Mouse (Mus musculus): ENCODE data around the gene Gfpt1.
"Not testable (repeated sequence)": the region's sequence is repeated elsewhere in the genome, so short reads cannot be mapped to it uniquely, and the experiment has no call there.

The Gfpt1 gene

DNA sequence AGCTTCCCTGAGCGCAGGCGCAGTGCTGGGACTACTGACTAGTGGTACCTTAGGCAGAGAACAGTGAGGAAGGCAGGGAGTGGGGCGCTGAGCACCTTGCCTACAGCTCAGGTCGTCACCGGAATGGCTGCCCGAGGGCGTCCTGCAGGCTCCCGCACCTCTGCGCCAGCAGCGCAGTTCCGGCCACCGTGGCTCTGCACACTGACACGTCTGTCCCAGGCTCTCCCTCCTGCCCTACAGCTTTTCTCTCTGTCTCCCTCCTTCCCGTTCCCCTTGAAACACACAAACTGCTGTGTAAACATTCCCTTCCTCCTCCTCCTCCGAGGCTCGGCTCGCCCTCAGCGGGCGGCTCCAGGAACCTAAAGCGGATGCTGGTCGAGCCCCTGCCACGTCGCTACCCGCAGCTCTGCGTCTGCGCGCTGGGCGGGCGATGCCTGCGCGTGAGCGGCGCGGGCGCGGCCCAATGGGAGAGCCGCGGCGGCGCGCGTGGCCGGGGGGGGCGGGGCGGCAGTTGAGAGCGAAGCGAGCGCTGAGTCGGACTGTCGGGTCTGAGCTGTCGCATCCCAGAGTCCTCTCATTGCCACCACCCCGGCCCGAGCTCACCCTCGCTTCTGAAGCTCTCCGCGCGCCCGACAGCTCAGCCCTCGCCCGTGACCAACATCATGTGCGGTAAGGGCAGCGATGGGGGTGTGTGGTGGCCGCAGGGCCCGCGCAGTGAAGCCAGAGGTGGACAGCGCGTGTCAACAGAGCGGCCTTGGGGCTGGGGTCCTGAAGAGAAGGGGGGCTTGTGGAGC, at the start of gene Gfpt1:
Gene Gfpt1 (plus strand): TSS at position 510 of the 794 bp plus-strand sequence.
- DNase-seq (ENCODE audit: low spot score) = peak; percentile 91

DNA sequence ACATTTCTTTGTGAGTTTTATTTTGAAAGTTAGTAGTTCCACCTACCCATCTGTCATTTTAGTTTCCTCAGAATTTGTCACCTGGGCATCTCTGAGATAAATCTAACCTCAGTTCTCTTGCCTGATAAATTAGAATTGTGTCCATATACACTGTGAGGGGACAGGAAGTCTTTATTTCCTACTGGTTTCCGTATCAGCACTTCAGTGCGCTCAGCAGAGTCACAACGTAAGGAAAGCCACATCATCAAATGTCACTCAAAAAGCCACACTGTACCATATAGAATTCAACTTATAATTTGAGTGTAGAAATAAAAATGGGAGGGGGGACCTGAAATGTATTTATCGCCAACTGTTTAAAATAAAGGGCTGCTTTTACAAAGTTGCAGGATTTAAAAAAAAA, 48.4 kb upstream of the Gfpt1 start:
- DNase-seq (ENCODE audit: low spot score) = no peak

DNA sequence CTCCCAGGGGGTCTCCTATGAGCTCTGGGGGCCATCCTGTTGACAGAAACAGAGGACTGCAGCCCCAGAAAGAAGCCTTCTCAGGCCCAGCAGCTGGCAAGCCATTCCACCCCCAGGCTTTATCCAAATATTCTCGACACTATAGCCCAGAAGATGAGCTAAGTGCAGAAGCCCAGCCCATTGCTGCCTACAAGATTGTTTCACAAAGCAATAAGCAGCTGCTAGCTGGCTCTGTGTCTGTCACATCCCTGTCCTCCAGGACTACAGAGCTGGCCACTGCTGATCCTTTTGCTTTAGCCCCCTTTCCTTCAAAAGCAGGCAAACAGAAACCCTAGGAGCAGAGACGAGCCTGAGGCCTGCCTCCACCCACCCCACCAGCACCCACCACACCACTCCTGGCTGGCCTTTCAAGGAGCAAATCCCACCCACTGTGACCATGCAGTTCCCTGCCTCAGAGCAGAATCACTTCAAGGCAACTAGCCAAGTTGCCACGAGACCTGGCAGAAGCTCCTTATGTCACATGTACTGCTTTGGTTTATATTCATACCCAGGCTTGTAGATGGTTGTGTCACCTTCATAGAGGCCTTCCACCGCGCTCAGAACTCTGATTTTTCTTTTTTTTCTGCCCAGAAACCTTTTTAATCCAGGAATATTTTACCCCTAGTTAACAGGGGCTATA, 45.9 kb upstream of the Gfpt1 start:
- DNase-seq (ENCODE audit: low spot score) = no peak

DNA sequence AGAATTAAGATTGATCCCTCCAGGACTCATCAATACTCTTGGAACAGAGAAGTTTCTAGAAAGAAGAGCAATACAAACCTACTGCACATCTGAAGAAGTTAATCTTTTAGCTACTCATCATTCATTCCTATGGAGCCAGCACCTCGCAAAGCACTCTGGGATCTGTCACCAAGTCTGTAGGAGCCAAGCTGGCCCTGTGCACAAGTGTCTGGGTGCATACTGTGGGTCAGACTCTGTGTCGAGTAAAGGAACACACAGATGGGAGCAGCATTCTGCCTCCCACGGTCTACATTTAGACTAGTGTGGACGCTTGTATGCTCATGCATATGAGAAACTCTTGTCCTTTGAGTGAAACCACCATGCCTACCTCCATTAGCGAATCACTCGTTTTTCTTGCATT, 45.3 kb upstream of the Gfpt1 start:
- DNase-seq (ENCODE audit: low spot score) = no peak

DNA sequence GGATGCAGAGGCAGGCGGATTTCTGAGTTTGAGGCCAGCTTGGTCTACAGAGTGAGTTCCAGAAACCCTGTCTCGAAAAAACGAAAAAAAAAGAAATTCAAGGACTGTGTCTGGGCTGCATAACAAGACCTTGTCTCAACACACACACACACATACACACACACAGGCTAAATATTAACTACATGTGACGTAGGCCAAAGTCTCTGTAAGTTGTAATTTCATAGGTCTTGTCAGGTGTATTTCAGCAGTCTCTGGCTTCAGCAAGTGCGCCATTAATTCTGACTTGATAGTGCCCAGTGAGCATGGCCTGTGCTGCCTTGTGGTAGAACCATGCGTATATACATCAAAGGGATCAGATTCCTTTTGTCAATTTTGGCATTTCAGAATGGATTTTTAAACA, 40.7 kb upstream of the Gfpt1 start:
- DNase-seq (ENCODE audit: low spot score) = no peak

DNA sequence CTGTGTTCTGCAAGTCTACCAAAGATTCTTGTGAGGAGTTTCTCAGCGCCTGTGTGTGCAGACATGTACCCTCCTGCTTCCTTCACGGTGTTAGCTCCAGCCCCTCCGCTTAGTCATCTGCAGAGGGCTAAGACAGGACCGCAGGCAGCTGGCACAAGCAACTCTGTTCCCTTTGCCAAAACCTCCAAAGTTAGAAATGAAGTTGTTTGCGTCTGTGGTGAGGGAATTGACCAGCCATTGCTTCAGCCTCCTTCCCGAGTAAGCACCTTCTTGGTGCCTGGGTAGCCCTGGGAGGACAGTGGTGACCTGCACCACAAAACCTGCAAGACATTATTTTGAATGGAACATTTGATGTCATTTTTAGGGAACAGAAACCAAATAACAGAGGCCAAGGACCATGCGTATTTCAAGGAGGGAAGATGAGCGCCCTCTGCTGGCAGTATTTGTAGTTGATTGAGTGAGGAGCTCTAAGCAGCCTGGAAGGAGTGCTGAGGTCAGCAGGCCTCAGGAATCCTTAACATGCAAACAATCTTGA, 40.1 kb upstream of the Gfpt1 start:
- peak; percentile 73 for DNase-seq (ENCODE audit: low spot score)

DNA sequence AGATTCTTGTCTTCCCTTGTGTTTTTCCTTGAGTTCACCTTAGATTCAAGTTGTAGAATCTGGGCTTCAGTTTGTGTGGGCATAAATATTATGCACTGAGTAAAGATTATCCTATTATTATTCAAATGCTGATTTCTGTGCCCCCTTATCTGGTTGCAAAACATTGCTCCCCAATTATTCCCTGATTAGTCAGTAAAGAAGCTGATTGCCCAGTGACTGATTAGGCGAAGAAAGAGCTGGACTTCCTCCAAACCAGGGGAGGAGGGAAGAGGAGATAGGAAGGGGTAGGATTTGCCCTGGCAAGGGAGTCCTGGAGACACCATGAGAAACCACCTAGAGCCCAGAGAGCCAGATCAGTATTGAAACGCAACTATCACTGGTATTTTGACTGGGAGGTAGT, 38.5 kb upstream of the Gfpt1 start:
- no peak for DNase-seq (ENCODE audit: low spot score)

DNA sequence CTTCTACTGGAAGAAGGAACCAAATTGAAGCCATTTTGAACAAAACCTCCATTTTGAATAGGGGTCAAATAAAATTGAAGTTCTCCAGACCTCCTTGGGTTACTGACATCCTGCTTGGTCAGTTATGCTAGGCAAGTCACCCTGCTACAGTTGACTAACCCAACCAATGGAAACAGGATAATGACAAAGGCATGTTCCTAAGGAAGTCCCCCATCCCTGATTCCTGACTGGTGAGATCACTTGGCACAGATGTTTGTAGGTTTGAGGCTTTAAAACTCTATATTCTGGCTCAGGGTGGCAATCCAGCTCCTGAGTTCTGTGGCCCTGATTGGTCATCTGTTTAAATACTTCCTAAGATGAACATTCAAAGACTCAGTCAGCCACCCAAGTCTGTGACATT, 37.1 kb upstream of the Gfpt1 start:
- no peak for DNase-seq (ENCODE audit: low spot score)

DNA sequence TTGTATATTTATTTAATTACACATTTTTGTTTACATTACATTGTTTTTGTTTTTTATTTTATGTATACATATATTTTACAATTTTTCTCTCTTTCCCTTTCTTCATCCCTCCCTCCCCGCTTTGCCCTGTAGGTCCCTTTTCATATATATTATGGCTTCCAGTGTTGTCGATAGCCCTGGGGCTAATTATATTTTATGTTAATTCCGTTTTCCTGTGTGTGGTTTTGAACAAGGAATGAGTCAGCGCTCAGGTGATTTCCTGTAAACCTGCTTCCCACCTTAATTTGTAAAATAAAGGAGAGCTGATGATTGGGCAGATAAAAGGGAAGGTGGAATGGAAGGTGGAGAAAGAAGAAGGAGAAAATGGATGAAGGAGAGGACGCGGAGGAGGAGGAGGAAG, 33.8 kb upstream of the Gfpt1 start, which contains the start of gene Nfu1:
Gene Nfu1 (plus strand): TSS at position 350 of the 400 bp plus-strand sequence.
- DNase-seq (ENCODE audit: low spot score) = no peak

DNA sequence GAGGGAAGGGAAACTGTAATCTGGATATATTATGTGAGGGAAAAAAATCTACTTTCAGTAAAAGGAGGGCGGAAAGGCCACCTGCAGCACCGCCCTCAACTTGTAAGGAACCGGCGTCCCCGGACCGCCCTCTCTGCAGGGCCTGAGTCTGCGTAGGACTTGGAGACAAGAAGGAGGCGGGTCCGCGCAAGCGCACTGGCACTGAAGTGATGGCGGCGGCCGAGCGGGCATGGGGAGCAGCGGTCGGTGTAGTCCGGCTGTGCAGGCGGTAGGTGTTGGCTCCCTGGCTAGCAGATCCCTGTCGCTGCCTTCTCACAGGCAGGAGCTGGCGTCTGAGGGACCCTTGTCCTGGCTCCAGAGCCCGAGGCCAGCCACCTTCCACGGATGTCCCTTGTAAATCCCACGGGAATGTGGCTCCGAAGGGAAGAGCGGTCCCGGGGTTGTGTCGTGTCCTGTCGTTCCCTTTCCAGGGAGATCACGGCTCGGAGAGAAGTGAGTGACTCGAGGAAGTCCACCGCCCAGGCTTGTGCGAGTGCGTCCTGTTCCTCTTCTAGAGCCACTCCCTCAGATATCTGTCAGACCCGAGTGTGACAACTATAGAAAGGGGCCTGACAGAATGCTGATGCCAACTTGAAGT, 32.8 kb upstream of the Gfpt1 start:
- DNase-seq (ENCODE audit: low spot score) = peak; percentile 85

DNA sequence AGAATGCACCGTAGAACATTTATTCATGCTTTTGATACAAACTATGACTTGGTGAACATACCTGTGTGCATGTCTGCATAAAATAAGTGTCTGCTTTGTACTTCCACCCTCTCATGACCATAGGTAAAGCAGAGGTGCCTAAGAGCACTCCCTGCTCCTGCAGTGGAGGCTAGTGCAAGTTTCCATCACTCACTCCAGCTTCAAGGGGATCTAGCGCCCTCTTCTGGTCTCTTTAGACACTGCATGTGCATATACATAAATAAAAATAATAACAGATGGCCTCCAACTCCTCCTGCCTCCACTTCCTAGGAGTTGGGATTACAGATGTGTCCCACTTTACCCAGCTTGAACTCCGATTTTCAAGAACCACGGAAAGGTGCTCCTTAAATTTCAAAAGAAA, 25.7 kb upstream of the Gfpt1 start:
- DNase-seq (ENCODE audit: low spot score) = no peak

DNA sequence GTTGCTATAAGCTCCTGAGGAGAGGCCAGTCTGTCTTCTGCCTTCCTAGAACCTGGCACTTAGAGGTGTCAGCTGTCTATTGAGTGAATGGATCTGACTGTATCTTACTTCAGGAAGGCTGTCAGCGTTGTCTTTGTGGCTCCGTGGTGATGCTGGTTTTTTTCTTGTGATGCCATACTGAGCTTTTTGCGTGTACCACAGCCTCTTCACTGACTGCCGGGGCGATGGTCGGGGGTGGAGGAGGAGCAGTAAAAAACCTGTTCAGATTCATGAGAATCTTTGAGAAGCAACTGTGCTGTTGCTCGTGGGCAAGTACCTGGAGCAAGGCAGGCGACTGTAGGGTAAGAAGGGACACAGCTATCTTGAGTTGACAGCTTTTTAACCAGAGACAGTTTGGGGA, 23.8 kb upstream of the Gfpt1 start:
- DNase-seq (ENCODE audit: low spot score) = no peak

DNA sequence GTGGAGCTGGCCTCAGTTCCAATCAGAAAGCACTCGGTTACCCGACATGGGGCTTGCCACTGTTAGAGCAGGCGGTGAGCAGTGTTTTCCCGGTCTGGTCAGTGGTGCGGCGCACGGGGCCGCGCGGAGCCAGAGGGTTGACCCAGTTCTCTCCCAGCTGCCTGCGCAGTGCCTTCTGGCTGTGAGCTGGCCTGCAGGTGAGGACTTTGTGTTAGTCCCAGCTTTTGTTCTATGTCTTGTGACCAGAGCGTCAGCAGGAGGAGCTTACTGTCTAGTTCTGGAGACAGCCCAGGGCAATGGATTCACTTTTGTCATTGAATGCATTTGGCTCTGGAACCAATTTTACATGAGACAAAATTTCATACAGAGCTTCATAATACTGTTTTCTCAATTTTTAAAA, 20.9 kb upstream of the Gfpt1 start:
- DNase-seq (ENCODE audit: low spot score) = no peak

DNA sequence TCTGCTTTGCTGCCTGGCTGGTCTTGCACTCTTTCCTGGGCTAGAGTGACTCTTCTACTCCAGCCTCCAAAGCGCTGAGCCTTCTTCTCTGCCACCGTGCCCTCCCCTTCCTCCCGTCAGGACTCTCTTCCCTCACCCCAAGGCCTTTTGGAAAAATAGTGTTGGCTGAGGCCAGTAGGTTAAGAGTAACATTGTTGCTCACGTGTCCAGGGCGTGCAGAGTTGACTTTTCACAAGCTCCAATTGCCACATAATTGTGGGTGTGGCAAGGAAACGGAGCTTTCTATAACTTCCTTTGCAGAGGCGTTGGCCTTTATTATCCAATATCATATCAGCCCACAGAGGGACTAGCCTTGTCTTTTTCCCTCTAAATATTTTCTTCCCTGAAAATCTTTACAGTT, 15.7 kb upstream of the Gfpt1 start:
- DNase-seq (ENCODE audit: low spot score) = no peak

DNA sequence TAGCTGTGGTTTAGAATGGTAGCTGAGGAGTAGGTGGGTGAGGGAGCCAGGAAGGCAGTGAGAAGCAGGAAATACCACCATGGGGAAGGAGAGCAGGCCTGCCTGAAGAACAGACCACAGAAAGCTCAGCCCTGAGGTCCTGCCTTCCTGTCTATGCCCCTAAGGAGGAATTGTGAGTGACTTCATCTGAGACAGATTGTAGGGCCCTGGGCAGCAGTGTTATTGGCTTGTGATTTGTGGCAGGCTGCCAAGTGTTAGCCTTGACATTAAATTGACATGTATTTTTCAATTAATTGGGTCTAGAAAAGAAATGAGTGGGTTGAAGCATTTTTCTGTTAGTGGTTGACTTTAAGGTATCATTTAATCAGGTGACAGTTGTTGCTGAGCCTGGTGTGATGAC, 13.8 kb upstream of the Gfpt1 start:
- no peak for DNase-seq (ENCODE audit: low spot score)

DNA sequence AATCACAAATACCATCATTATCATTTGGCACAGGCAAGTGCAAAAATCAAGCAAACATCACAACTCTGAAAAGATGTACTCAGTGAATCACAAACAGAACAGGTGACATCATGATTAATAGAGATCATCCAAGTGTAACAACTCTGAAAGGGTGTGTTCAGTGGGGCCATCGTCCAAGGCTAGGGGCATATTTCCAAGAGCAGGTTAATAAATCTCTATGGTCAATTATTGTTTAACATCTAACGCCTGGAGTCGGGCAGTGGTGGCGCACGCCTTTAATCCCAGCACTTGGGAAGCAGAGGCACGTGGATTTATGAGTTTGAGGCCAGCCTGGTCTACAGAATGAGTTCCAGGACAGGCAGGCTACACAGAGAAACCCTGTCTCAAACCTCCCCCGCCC, 11.3 kb upstream of the Gfpt1 start:
- not testable (repeated sequence) for DNase-seq (ENCODE audit: low spot score)

DNA sequence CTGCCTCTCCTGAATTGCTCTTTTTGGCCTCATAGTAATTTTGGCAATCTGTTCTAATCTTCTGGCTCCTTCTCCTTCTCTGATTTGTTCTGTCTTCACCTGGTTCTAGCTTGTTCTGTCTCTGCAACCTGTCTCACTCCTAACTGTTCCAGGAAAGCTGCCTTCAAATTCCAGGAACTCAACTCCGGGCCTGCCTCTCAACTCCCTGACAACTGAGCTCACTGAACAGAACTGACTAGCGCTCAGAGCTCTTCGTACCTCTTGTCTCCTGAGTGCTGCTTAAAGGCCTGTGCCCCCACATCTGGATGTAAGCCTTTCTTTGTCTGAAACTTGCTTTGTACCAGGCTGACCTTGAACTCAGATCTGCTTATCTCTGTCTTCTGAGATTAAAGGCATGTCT, 10.2 kb upstream of the Gfpt1 start:
- no peak for DNase-seq (ENCODE audit: low spot score)

DNA sequence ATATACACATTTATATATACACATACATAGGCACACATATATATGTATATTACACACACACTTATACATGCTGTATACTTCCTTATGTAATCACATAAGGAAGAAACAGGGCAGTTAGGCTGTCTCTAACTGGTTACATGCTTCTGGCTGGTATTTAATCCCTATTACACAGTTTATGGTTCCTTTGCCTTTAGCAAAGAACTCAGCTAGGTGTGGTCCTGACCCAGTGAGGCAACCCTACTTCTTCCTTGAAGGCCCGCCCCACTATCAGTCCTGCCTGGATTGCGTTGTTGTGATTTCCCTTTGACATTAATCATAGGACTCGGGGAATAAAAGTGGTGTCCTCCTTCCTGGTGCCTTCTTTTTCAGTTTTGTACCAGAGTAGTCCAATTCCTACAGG, 8.3 kb upstream of the Gfpt1 start:
- no peak for DNase-seq (ENCODE audit: low spot score)

DNA sequence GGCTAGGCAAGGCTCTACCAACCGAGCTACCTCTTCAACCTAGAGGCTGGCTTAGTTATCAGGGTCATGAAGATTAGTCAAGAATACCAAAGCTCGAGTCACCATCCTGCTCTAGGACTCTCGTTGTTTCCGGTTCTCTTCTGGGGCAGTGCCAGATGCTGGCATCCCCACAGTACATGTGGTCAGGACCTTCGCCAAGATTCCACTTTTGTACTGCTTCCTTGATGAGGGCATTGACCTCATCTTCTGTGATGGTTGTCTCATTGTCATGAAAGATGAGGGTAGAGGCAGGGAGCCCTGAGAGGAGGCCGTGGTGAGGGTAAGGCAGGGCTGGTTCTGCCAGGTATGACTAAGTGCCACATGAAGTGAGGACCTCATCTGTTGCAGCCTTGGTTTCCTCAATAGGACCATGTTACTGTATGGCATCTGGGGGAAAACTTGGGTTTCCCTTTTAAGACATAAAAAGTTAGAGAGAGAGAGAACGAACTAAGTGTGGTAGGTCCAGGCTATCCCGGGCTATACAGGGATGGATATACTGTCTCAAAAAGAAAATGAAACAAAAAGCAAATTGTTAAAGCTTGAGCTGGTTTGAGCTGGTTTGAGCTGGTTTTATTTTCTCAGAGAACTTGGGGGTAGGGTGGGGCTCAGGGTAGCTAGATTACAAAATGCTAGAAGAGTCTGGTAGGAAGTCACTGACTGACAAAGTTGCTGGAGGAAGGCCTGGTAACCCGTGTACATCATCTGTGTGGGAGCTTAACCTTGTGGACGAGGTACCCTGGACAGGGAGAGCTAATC, 4.6 kb upstream of the Gfpt1 start:
- no peak for DNase-seq (ENCODE audit: low spot score)

DNA sequence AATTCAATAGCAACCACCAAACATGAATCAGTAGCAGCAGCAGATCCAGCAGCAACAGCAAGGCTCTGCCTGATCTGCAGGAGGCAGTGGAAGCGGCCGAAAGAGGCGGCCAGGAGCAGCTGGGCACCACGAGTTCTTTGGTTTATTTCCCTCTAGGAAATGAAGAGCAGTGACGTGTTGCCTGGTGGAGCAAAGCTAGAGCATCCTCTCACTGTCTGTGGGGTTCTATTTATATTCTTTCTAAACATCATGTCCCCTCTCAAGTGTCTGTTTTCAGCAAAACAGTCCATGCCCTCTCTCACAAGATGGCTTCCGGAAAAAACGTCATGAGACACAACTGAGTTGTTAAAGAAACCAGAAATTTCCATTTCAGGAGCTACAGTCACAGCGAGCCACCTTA, 3.5 kb upstream of the Gfpt1 start:
- no peak for DNase-seq (ENCODE audit: low spot score)

DNA sequence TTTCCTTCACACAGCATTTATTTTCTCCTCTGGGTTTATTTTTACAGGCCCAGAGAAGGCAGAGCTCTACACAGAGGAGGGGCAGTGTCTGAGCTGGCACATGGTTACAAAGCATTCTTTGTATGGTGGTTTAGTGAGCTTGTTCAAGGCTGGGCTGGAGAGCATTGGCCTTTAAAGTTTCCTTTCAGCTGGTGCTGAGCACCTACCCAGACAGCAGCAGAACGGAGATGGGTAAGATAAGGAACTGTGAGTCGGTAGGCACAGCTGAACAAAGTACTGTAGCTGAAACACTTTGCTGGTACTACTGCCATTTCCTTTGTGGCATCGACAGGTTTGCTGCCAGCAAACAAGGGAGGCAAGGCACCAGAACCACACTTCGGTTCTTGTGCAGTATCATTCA, 1.7 kb upstream of the Gfpt1 start:
- no peak for DNase-seq (ENCODE audit: low spot score)

DNA sequence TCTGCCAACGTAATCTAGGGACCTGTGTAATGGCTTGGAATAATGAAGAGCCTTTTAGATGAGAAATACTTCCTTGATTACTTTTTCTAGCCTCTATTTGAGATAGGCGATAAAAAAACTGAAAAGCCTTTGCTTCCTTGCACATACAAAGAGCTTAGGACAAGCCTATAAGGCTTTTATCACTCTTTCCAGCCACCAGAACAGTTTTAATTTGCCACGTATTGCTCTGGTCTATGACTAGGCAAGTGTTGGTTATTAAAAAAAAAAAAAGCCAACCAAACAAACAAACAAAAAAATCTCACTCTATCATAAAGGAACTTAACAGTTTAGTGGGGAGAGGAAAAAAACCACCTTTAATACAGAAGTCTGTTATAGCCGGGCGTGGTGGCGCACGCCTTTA, 1.2 kb upstream of the Gfpt1 start:
- no peak for DNase-seq (ENCODE audit: low spot score)

All from left cerebral cortex, adult 11 months (tissue).